Mouse (Mus musculus) hematopoietic stem cell, adult 5-6 weeks (primary cell): ENCODE data around the gene Tomm34. TPM values are rescaled to one million over a fixed set of nuclear protein-coding genes. Genes with fewer than 3 reads are reported as not detected.

Experiments used
- ATAC-seq, 2 experiments: fragments of 125-278 bp in 1 of 2; replicated peaks in 1 of 2; 2 replicates each; pipeline ENCODE4 v1.8.0; 2016 to 2017; ENCODE audit warnings: inconsistent platforms in 2 of 2, mild to moderate bottlenecking in 2 of 2, moderate number of reproducible peaks in 2 of 2, low read depth in 1 of 2, moderate TSS enrichment in 1 of 2; ENCODE audit not compliant: low FRiP score in 2 of 2, poor library complexity in 2 of 2, severe bottlenecking in 2 of 2, insufficient read depth in 1 of 2, low TSS enrichment in 1 of 2
- total RNA-seq: library from RNA; stranded (forward); fragments of 172-1452, 232-1000 nt; gene quantifications from 2 replicates; pipeline ENCODE4 v1.2.3, GENCODE M21; 2017

Gene Tomm34
- total RNA-seq, 1 experiment from 2014 or later: 46.7 TPM

GRCm38 (mm10) chr2:164036520-164037019 lies 34.4 kb downstream of the Tomm34 start:
- ATAC-seq: peak; percentile 17 to 64; a peak in 3 of 4 replicates

GRCm38 (mm10) chr2:164032973-164033372 lies 38.0 kb downstream of the Tomm34 start:
- no peak for ATAC-seq

- ATAC-seq: peak; percentile 12 to 62; a peak in 1 of 4 replicates
Measured at GRCm38 (mm10) chr2:164031147-164031546, 39.8 kb downstream of the Tomm34 start.

- no peak for ATAC-seq
Measured at GRCm38 (mm10) chr2:164025150-164025549, 45.8 kb downstream of the Tomm34 start, which contains the start of gene Pabpc1l. TSS of gene Pabpc1l (plus strand) at chr2:164025450.

DNA sequence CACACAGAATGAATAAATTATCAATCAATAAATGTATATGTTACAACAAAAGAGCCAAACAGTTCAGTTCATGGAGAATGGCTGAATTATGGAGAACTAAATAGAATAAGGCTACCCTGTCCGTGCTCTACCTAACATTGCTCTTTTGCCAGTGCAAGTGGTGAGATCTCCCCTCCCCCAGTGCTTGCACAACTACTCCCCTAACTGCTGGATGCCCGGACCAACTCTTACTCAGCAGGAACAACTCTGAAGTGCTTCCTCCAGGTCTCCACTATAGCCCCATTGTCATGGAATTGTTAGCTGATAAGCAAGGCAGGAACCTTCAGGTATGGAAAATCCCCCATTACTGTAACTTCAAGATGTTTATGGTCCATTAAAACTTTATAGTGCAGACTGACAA lies 48.9 kb downstream of the Tomm34 start:
- no peak for ATAC-seq

DNA sequence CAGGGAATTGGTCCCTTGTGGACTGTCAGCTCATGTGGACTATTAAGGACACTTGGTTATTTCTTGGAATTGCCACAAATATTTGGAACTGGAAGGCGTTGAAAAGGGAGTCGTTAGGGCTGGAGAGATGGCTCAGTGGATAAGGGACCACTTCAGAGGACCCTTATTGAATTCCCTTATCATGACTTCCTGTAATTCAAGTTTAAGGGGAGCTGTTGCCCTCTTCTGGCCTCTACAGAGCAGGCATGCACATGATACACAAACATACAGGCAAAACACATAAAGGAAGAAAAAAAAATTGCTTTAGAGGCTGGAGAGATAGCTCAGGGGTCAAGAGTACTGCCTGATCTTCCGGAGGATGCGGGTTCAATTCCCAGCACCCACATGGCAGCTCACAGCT lies 51.0 kb downstream of the Tomm34 start:
- no peak for ATAC-seq

GRCm38 (mm10) chr2:164018910-164019309 lies 52.1 kb downstream of the Tomm34 start:
- ATAC-seq: 0 out of 4 replicates have a peak, but pooled peaks of 1 of the 2 experiments have one; percentile 17

GRCm38 (mm10) chr2:164015304-164015703 lies 55.7 kb downstream of the Tomm34 start:
- ATAC-seq: no peak

GRCm38 (mm10) chr2:164010944-164011343 lies 60.0 kb downstream of the Tomm34 start:
- peak in 1 of 2 experiments; percentile 44; a peak in 1 of 4 replicates for ATAC-seq

GRCm38 (mm10) chr2:164010496-164010895 lies 60.5 kb downstream of the Tomm34 start:
- ATAC-seq: no peak

DNA sequence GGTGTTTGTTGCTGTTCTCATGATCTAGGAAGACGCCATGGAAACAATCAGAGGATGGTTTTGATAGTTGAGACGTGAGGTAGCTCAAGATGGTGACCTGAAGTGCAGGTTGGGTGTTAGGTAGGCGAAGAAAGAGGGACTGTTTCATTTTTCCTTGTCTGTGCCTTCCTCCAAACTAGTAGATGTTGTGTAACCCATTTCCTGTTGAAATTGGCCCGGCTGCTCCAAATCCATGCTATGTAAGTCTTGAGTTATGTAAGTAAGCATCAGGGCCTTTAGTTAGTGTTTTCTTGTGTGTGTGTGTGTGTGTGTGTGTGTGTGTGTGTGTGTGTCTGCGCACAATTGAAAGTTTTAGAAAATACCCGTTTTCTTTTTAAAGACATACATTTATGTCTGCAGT lies 61.7 kb downstream of the Tomm34 start:
- ATAC-seq: 0 out of 4 replicates have a peak, but pooled peaks have one; percentile 3 to 37

DNA sequence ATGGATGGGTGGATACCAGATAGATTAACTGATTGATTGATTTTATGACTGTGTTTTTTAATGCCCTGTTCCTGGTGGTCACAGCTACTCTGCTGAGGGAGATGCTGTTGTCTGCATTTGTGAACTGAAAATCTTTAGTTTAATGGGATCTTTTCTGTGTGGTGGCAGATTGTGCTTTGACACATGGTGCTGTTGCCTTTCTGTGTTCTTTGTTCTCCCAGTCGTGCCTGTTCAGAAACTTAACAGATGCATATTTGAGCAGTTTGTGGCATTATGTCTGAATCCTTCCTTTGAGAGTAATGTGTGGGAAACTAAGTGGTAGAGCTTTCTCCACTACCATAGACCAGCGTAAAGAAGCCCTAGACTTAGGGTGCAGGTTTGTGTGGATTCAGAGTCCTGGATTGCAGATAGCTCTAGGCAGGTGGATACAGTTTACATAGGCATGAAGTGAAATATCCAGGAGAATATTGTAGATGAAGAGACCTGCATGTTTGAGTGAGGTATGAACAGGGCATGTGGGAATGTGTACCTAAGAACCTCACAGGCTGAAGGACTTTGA lies 62.9 kb downstream of the Tomm34 start:
- ATAC-seq: no peak

DNA sequence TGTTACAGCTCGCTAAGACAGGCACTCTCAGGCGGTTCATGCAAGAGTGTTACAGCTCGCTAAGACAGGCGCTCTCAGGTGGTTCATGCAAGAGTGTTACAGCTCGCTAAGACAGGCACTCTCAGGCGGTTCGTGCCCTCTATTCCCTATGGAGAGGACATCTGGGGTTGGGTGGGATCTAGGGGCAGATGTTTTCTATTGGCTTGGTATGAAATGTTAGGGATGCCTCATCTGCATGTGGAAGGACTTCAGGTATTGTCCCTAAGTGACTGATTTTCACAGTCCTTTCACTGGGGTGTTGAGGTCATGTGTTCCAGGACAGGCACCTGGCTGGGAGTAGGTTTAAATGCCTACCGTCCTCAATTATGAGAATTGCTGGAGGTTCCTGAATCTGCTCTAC lies 63.4 kb downstream of the Tomm34 start:
- no peak for ATAC-seq

GRCm38 (mm10) chr2:164006932-164007331 lies 64.0 kb downstream of the Tomm34 start:
- ATAC-seq: peak; percentile 42 to 58; a peak in 3 of 4 replicates

DNA sequence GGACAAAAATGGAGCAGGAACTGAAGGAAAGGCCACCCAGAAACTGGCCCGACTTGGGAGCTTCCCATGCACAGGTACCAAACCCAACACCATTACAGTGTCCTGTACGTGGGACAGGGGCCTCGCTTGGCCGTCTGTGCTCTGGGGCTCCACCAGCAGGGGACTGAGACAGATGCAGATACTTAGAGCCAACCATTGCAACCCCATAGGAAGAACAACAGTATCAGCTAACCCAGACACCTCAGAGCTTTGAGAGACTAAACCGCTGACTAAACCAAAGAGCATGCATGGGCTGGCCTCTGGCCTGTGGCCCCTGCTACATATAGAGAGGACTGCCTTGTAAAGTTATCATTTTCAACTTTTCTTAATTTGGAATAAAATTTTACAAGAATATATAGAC lies 66.5 kb downstream of the Tomm34 start:
- ATAC-seq: no peak

Other genes starting within 250 kb of the Tomm34 start
- gene Kcnk15, start 217.5 kb downstream of the Tomm34 start, total RNA-seq: not detected in 2 replicates
- gene Rims4, start 152.5 kb downstream of the Tomm34 start, total RNA-seq: not detected in 2 replicates
- 66.2 and 87.0 TPM in 2 replicates for gene Ywhab, start 76.2 kb downstream of the Tomm34 start, total RNA-seq
- 0.05 and 0.13 TPM in 2 replicates for gene Pabpc1l, start 45.7 kb downstream of the Tomm34 start, total RNA-seq
- gene Stk4, start 847 bp downstream of the Tomm34 start, total RNA-seq: 163 and 235 TPM in 2 replicates
- gene Kcns1, start 99.9 kb upstream of the Tomm34 start, total RNA-seq: 0.38 and 2.3 TPM in 2 replicates
- not detected in 2 replicates for gene Wfdc5, start 111.6 kb upstream of the Tomm34 start, total RNA-seq
- gene Wfdc12, start 119.4 kb upstream of the Tomm34 start, total RNA-seq: not detected in 2 replicates
- not detected in 2 replicates for gene Wfdc15a, start 129.0 kb upstream of the Tomm34 start, total RNA-seq
- gene Wfdc15b, start 150.5 kb upstream of the Tomm34 start, total RNA-seq: not detected in 2 replicates
- gene Svs2, start 167.3 kb upstream of the Tomm34 start, total RNA-seq: not detected in 2 replicates
- not detected in 2 replicates for gene Svs3b, start 185.5 kb upstream of the Tomm34 start, total RNA-seq
- gene Svs4, start 207.3 kb upstream of the Tomm34 start, total RNA-seq: not detected in 2 replicates
- gene Svs3a, start 218.1 kb upstream of the Tomm34 start, total RNA-seq: not detected in 2 replicates
- not detected in 2 replicates for gene Svs6, start 245.6 kb upstream of the Tomm34 start, total RNA-seq